Mouse (Mus musculus) limb, embryonic 12.5 days (tissue): ENCODE results near the gene Cdc42ep1. TPM values are rescaled to one million over a fixed set of nuclear protein-coding genes. Genes with fewer than 3 reads are reported as not detected.
"Not testable (repeated sequence)": the region's sequence is repeated elsewhere in the genome, so short reads cannot be mapped to it uniquely, and the experiment has no call there.

ENCODE experiments used
- ATAC-seq: fragments of 200-750 bp; cut with Nextera tagmentation; 2 replicates; pipeline ENCODE4 v1.8.0; 2017; ENCODE audit warnings: low read depth, moderate TSS enrichment; ENCODE audit not compliant: insufficient number of reproducible peaks, insufficient read depth, low FRiP score, low TSS enrichment
- H3K27ac ChIP-seq: fragments of 300-500 bp; sonication (generic); 2 replicates; pipeline ENCODE4 v1.5.1; 2016; ENCODE audit warnings: mild to moderate bottlenecking, moderate library complexity
- H3K27me3 ChIP-seq: fragments of 300-500 bp; sonication (generic); 2 replicates; pipeline ENCODE4 v1.6.1; 2016; ENCODE audit warnings: mild to moderate bottlenecking, moderate library complexity
- H3K36me3 ChIP-seq: fragments of 300-500 bp; sonication (generic); 2 replicates; pipeline ENCODE4 v1.6.1; 2016; ENCODE audit warnings: mild to moderate bottlenecking, moderate library complexity
- H3K4me1 ChIP-seq: fragments of 300-500 bp; sonication (generic); replicated peaks from 2 replicates; pipeline ENCODE4 v1.6.1; 2016
- H3K4me2 ChIP-seq: fragments of 300-500 bp; sonication (generic); 2 replicates; pipeline ENCODE4 v1.6.1; 2016; ENCODE audit warnings: mild to moderate bottlenecking, moderate library complexity
- H3K4me3 ChIP-seq: fragments of 300-500 bp; sonication (generic); replicated peaks from 2 replicates; pipeline ENCODE4 v1.5.1; 2016; ENCODE audit warnings: mild to moderate bottlenecking
- H3K9ac ChIP-seq: fragments of 300-500 bp; sonication (generic); replicated peaks from 2 replicates; pipeline ENCODE4 v1.6.1; 2016; ENCODE audit warnings: mild to moderate bottlenecking, moderate library complexity
- H3K9me3 ChIP-seq: fragments of 300-500 bp; sonication (generic); 2 replicates; pipeline ENCODE4 v1.6.1; 2016; ENCODE audit warnings: mild to moderate bottlenecking, moderate library complexity
- WGBS: fragments of 180-500 bp; shearing (Covaris S2); methylation state at CpG from one replicate; pipeline ENCODE4 v1.1.7; 2016; 5-methylcytosine and 5-hydroxymethylcytosine counted together
- polyA plus RNA-seq: library from polyadenylated mRNA; unstranded; fragments of >200 nt; fragmentation: Nextera tagmentation; extraction: Ambion mirVana; gene quantifications from 2 replicates; pipeline ENCODE4 v1.2.1, GENCODE M21; 2016

The Cdc42ep1 gene
- polyA plus RNA-seq, 1 experiment from 2014 or later: 14.3 TPM

DNA sequence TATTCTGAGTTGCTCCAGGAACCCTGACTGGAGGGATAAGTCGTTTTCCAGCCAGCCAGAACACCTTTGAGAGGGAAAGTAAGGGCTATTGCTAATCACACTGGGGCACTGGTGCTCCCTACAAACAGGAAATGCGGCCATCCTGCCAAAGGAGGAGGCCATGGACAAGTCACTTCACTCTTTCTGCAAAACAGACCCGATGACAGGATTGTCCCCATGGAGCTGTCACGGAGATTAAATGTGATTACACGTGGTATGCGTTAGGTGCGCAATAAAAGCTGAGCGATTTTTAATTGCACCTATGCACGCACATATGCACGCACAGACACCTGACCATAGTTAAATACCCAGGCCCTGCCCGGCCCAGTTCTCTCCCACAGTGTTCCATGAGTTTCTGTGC lies 1.7 kb upstream of the Cdc42ep1 start:
- no peaks in the 10 kb centered on the region for H3K36me3 ChIP-seq
- H3K4me1 ChIP-seq: peaks cover 63% of the 10 kb centered on the region
- WGBS: 19% methylated on average over 11 of the region's 11 CpGs
- H3K4me2 ChIP-seq: no peak overlapping the region
- peaks cover 29% of the 10 kb centered on the region for H3K27me3 ChIP-seq
- peak overlapping the region; percentile 82 for H3K27ac ChIP-seq
- H3K9me3 ChIP-seq: no peaks in the 10 kb centered on the region
- peak overlapping the region; percentile 18; the same call in 1 of the 2 replicates for H3K9ac ChIP-seq
- no peak for ATAC-seq
- no peak overlapping the region for H3K4me3 ChIP-seq

DNA sequence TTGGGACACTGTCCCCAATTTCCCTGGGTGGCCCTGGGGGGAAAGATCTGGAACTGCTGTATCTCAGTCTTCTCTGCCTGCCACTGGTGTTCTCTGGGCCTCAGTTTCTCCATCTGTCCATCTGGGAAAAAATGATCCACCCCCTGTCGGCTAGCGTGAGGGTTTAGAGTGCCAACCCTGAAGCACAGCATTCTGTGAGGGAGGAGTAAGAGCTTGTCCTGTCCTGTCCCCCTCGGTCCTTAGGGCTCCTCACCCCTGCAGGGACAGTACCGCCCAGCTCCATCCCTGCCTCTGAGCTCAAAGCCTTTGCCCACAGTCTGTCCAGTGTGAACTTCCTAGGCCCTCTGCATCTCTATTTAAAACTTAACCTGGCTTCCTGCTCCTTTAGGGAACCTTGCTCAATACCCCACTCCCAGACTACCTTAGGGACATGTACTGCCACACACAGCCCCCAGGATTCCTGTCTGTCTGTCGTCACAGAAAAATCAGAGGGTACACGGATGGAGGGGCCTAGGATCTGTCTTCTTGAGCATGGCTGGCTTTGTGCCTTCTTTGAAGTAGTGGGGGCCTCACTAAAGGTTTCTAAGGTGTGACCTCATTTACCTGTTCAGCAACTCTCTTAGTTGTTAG lies 1.1 kb upstream of the Cdc42ep1 start:
- Histone ChIP-seq H3K27ac (0 out of 2 replicates have a peak overlapping the region, but pooled peaks have one; percentile 82), H3K4me3 (no peak overlapping the region), H3K4me1 (peaks cover 63% of the 10 kb centered on the region), H3K36me3 (no peaks in the 10 kb centered on the region), H3K9me3 (no peaks in the 10 kb centered on the region), H3K4me2 (no peak overlapping the region), H3K9ac (peak overlapping the region; percentile 18; the same call in 1 of the 2 replicates), H3K27me3 (peaks cover 29% of the 10 kb centered on the region)
- ATAC-seq: no peak
- 37% methylated on average over 6 of the region's 6 CpGs for WGBS

DNA sequence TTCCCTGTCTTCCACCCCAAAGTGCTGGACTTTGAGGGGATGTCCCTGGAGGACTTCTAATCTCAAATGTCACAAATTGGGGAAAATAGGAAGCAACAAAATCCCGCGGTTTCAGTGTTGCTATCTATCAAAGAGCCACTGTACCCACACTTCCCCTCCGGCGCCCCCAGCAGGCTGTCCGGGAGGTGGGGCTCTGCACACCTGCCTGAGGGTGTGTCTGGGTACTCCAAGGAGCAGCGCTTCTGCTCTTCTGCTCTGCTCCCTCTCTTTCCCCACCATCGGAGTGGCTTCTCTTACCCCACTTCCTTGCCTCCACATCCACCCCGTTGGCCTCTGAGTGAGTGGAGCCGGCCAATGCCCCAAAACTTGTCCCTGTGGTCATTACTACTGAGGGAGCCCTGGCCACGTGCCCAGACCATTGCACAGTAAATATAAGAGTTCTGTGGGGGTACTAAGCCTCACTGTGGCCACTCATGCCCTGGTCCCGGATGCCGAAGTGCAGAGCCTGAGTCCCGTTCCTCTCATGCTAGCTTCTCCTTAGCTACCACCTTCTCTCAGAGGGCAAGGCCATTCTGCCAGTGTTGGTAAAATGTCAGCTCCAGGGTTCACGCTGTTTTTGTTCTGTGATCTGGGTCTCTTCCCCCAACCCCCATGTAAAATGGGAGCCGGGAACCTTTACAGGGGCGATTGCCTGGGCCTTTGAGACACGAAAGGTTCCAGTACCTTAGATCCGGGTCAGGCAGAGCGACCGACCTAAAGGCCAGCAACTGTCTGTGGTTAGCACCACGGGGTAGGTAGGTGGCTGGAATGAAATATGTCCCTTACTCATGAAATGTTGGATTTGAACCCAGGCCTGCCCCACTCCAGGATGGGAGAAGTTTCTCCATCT lies 1.4 kb downstream of the Cdc42ep1 start:
- no peak for ATAC-seq
- Histone ChIP-seq H3K4me3 (peak overlapping the region; percentile 59), H3K9me3 (no peaks in the 10 kb centered on the region), H3K36me3 (no peaks in the 10 kb centered on the region), H3K4me2 (peak overlapping the region; percentile 88), H3K27me3 (peaks cover 29% of the 10 kb centered on the region), H3K4me1 (peaks cover 59% of the 10 kb centered on the region), H3K27ac (no peak overlapping the region), H3K9ac (peak overlapping the region; percentile 70)
- WGBS: 37% methylated on average over 21 of the region's 21 CpGs

DNA sequence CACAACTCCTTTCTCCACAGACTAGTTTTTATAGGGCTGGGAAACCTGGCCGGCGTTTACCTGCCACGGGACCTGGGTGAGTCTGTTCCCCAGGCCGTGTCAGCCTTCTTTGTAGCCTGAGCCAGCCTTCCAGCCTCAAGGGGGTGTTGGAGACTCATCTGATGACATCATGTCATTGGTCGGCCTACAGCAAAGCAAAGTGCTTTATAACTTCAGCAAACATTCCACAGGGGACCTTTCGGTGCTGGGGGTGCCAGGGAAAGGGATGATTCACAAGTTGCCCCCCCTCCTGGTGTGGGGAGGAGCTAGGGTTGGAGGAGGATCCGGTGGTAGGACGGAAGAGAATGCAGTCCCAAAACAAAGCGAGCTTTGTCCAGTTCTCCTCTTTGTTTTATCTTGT lies 2.4 kb downstream of the Cdc42ep1 start:
- no peak overlapping the region for H3K4me3 ChIP-seq
- ATAC-seq: no peak
- H3K4me2 ChIP-seq: no peak overlapping the region
- H3K27ac ChIP-seq: no peak overlapping the region
- H3K27me3 ChIP-seq: peaks cover 29% of the 10 kb centered on the region
- H3K9me3 ChIP-seq: no peaks in the 10 kb centered on the region
- 0 out of 2 replicates have a peak, but pooled peaks cover 3% of the 10 kb centered on the region for H3K36me3 ChIP-seq
- H3K4me1 ChIP-seq: peaks cover 49% of the 10 kb centered on the region
- no peak overlapping the region for H3K9ac ChIP-seq
- 44% methylated on average over 9 of the region's 9 CpGs for WGBS

DNA sequence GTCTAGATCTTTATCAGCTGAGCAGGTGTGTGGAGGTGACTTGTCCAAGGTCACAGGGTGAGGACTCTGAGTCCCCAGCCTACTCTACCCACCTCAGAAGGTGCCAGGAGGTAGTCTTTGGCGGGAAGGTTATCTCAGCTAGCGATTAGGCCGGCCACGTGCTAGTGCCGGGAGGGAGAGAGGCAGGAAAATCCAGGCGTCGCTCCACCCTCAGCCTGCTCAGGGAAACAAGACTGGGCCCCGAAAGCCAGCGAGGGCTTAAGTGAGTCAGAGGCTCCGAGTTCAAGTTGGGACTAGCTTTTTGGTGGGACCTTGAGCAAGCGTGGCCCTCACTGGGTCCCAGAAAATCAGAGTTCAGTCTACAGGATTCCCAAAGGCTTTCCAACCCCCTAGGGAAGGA lies 2.9 kb downstream of the Cdc42ep1 start:
- ATAC-seq: no peak
- Histone ChIP-seq H3K4me2 (no peak overlapping the region), H3K27ac (no peak overlapping the region), H3K36me3 (0 out of 2 replicates have a peak, but pooled peaks cover 3% of the 10 kb centered on the region), H3K27me3 (peaks cover 29% of the 10 kb centered on the region), H3K4me3 (no peak overlapping the region), H3K9me3 (no peaks in the 10 kb centered on the region), H3K9ac (no peak overlapping the region), H3K4me1 (peaks cover 44% of the 10 kb centered on the region)
- 73% methylated on average over 11 of the region's 11 CpGs for WGBS

DNA sequence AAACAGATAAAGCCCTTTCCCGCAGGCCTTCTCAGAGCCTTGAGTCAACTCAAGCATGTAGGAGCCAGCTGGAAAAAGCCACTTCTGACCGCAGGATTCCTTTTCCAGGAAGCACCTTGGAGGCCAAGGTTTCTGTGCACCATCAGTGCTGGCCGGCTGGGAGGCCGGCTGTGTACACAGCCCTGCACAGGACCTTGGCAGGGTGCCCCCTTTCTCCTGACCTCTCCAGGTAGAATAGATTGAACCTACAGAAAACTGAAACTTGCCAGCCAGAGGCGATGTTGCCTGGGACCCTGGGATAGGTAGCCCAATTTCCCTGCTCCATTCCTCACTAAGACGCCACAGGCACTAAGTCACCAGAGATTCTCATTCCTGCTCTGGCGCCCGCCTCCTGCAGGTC lies 3.4 kb downstream of the Cdc42ep1 start:
- Histone ChIP-seq H3K27me3 (peaks cover 29% of the 10 kb centered on the region), H3K27ac (no peak overlapping the region), H3K9ac (no peak overlapping the region)

DNA sequence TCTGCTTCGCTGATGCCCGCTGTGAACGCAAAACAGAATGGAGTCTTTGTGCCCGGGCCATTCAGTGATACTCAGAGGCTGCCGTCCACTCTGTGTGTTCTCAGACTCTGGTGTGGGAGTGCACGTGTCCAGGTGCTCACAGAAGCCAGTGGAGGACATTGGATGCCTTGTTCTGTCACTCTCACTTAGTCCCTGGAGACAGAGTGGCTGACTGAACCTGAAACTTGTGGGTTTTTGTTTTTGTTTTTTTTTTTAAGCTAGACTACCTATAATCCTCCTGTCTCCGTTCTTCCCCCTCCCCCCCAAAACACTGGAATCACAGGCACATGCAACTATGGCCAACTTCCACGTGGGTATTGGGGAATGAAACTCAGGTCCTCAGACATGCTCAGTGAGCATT lies 3.9 kb downstream of the Cdc42ep1 start:
- 0 out of 2 replicates have a peak, but pooled peaks cover 3% of the 10 kb centered on the region for H3K36me3 ChIP-seq
- ATAC-seq: no peak
- no peak overlapping the region for H3K27ac ChIP-seq
- H3K9me3 ChIP-seq: no peaks in the 10 kb centered on the region
- no peak overlapping the region for H3K4me3 ChIP-seq
- WGBS: 81% methylated on average over 8 of the region's 8 CpGs
- H3K4me1 ChIP-seq: peaks cover 34% of the 10 kb centered on the region
- no peak overlapping the region for H3K9ac ChIP-seq
- H3K4me2 ChIP-seq: no peak overlapping the region
- H3K27me3 ChIP-seq: peaks cover 29% of the 10 kb centered on the region

More for the DNA sequence above, 3.4 kb downstream of the Cdc42ep1 start:
- H3K4me2 ChIP-seq: no peak overlapping the region
- 86% methylated on average over 8 of the region's 8 CpGs for WGBS
- H3K4me1 ChIP-seq: peaks cover 38% of the 10 kb centered on the region
- H3K4me3 ChIP-seq: no peak overlapping the region
- 0 out of 2 replicates have a peak, but pooled peaks cover 3% of the 10 kb centered on the region for H3K36me3 ChIP-seq
- no peak for ATAC-seq
- no peaks in the 10 kb centered on the region for H3K9me3 ChIP-seq

DNA sequence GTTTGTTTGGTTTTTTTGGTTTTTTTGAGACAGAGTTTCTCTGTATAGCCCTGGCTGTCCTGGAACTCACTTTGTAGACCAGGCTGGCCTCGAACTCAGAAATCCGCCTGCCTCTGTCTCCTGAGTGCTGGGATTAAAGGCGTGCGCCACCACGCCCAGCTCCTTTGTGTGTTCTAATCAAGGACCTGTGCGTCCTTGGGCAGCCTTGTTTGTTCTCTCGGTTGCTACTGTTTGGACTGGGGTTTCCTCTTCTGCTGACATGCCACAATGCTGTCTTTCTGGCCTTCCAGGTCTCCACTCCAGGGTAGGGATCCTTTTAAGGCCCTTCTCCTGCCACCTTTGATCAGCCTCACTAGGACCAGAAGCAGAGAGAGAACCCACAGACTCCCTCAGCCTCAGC lies 4.4 kb downstream of the Cdc42ep1 start:
- 92% methylated on average over 7 of the region's 7 CpGs for WGBS
- not testable (repeated sequence) for ATAC-seq, H3K27ac ChIP-seq, H3K9ac ChIP-seq, H3K4me2 ChIP-seq, H3K36me3 ChIP-seq, H3K4me3 ChIP-seq, H3K9me3 ChIP-seq
- peaks cover 32% of the 10 kb centered on the region for H3K4me1 ChIP-seq
- H3K27me3 ChIP-seq: peaks cover 25% of the 10 kb centered on the region

DNA sequence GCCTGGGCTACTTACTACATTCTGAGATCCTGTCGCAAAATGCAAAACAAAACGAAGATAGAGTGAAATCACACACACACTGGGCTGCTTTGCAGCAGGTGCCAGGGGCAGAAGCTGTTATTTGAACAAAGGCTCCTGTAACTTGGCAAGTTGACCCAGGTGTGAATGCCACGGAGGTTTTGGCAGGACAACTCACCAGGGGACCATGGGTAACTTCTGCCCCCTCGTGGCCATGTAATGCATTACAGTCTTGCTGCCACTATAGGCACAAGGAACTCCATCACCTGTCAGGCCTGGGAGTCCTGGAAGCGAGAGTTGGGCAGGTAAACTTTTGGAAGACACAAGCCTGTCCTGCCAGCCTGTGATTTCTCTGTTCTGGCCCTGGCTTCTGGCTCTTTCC lies 6.0 kb downstream of the Cdc42ep1 start:
- H3K4me1 ChIP-seq: peaks cover 20% of the 10 kb centered on the region
- no peak overlapping the region for H3K4me3 ChIP-seq
- no peaks in the 10 kb centered on the region for H3K9me3 ChIP-seq
- H3K36me3 ChIP-seq: 0 out of 2 replicates have a peak, but pooled peaks cover 3% of the 10 kb centered on the region
- no peak overlapping the region for H3K27ac ChIP-seq
- peaks cover 14% of the 10 kb centered on the region for H3K27me3 ChIP-seq
- WGBS: 29% methylated on average over 5 of the region's 5 CpGs
- no peak for ATAC-seq
- no peak overlapping the region for H3K4me2 ChIP-seq
- no peak overlapping the region for H3K9ac ChIP-seq

DNA sequence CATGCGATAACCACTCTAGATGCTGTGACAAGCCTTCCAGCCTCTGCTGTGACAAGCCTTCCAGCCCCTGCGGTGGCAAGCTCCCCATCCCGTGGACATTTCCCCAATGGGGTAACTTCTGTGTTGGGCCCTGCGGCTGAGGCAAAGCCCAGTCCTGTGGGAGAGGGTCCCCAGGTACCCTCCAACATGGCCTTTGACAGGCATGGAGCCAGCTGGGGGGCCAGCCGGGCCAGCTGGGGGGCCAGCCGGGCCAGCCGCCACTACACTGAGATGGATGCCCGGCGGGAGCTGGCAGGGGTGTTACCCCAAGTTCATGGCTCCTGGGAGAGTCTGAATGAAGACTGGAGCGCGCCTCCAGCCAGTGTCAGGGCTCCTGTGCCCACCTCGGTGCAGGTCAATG lies 7.1 kb downstream of the Cdc42ep1 start:
- Histone ChIP-seq H3K4me1 (peaks cover 13% of the 10 kb centered on the region), H3K4me2 (no peak overlapping the region), H3K27me3 (peaks cover 4% of the 10 kb centered on the region), H3K9me3 (no peaks in the 10 kb centered on the region), H3K9ac (no peak overlapping the region), H3K27ac (no peak overlapping the region), H3K4me3 (no peak overlapping the region), H3K36me3 (0 out of 2 replicates have a peak, but pooled peaks cover 3% of the 10 kb centered on the region)
- 85% methylated on average over 12 of the region's 12 CpGs for WGBS
- no peak for ATAC-seq

DNA sequence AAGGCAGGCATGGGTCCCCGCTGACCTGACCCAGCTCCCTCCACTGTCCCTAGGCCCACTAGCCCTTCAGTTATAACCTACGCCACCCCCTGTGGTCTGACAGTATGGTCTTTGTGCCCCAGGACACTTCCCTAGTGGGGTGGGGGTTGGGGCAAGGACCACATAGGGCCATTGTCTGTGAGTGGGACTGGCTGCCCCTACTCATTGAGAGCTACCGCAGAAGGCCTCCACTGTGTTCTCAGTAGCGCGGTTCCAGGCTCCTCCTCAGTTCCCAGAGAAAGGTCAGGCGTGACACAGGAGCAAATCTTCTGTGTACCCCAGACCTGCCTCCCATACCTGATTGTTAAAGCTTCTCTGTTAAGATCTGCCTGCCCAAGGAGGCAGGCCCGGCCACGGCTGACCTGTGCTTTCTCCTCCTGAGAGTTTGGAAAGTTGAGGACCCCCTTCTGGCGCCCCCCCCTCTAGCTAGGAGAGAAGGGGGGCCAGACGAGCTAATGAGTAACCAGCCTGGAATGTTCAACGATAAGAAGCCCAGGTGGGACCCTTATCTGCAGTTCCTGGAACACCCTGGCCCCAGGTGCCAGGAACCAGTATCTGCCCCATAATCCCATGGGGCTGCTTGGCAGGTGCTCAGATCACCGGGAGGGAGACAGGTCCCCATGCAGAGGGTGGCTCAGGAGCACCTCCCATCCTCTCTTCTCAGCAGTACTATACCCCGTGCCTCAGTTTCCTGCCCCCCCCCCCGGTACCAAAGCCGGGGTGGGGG lies 7.8 kb downstream of the Cdc42ep1 start:
- Histone ChIP-seq H3K4me3 (no peak overlapping the region), H3K9me3 (no peaks in the 10 kb centered on the region), H3K36me3 (0 out of 2 replicates have a peak, but pooled peaks cover 3% of the 10 kb centered on the region), H3K27me3 (no peaks in the 10 kb centered on the region; the same call in 1 of the 2 replicates), H3K27ac (no peak overlapping the region), H3K4me2 (no peak overlapping the region), H3K9ac (no peak overlapping the region), H3K4me1 (peaks cover 10% of the 10 kb centered on the region)
- no peak for ATAC-seq
- WGBS: 69% methylated on average over 15 of the region's 15 CpGs
